Mouse (Mus musculus): ENCODE data around the gene Mical2.

The Mical2 gene

DNA sequence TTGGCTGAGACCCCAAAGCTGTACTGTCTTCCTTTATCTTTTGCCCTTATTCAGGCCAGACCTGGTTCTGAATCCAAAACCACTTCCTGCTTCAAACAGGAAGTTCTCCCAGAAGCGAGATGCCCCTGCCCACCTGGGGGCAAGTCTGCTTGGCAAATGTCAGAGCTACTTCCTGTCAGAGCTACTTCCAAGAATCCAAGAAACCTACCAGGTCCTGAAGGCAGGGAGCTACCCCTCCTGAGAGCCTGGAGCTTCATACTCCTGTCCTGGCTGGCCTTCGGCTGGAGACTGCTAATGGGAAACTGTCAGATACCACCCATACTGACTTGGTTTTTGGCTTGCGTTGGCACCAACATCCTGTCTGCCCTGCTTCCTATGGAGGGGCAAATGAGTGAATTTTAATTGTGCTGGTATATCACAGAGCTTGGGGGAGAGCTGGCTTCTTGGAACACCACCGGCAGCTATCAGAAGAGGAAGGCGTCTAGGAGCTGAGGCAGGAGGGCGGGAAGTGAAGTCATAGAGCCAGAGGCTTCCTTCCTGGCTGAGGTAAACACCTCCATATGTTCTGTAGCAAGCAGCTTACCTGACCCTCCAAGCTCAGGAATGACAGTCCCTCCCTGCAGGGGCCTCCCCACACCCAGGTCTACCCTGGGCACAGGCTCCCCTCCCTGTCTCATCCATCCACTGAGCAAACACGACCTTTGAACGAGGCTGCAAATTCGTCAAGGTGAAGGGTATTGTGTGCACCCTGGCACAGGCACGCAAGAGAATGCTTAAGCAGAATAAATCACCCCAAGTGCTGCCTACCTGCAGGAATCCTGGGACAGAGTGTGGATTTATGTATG, 17.1 kb upstream of the Mical2 start:
- no peak for DNase-seq (ENCODE audit: low spot score in 2 of 2)

DNA sequence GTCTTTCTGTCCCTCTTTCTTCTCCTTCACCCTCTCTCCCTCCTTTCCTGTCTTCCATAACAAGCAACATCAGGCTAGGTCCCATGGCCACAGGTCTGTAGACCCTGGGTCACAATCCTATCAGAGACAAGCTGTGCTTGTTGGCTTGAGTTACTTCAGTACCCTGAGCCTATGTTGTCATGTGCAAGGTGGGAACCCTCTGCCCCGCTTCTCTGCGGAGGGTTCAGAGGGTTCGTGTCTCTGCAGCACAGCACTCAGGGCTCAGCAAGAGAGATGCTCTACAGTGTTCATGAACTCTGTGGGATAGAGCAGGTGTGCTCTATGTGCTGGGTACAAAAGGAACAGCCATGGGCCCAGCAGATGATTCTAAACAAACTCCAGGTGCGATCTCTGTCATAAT, 16.0 kb upstream of the Mical2 start:
- DNase-seq (ENCODE audit: low spot score in 2 of 2) = no peak

GRCm38 (mm10) chr7:112212921-112213721, 12.5 kb upstream of the Mical2 start:
- DNase-seq (ENCODE audit: low spot score in 2 of 2) = no peak

- DNase-seq (ENCODE audit: low spot score in 2 of 2) = no peak
These were observed 9.8 kb upstream of the Mical2 start for GRCm38 (mm10) chr7:112215871-112216270.

DNA sequence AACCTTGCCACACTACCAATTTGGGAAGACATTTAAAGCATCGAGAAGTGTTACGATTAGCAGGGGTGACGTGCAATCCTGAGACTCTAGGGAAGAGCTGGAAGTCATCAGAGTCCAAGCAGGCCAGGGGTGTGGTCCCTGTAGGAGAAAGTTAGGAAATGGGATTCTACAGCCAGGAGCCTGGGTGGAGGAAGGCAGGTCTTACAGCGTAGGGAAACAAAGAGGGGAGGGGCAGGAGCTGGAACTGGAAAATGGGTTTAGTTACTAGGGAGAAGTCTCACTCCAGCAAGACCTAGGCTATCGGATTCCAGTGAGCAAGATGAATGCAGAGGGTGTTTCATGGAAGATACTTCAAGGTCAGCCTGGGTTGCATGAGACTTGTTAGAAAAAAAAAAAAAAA, 8.9 kb upstream of the Mical2 start:
- DNase-seq (ENCODE audit: low spot score in 2 of 2) = no peak

DNA sequence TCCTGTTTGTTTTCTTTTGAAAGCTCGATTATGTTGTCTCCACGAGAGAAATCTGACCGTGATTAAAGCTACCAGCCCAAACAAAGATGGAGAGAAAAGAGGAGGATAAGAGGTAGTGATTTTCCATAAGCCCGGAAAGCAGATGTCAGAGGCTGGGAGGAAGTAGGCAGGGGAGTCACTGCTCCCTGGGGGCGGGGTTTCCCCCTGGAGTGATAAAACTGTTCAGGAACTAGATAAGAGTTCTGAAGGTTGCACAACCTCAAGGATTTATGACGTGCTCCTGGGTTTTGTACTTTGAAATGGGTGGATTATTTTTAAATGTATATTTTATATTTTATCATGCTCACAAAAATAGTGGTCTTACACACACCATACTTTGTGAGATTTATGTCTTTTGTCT, 8.4 kb upstream of the Mical2 start:
- no peak for DNase-seq (ENCODE audit: low spot score in 2 of 2)

- no peak for DNase-seq (ENCODE audit: low spot score in 2 of 2)
These were observed 2.7 kb upstream of the Mical2 start for GRCm38 (mm10) chr7:112222733-112223524.

- no peak for DNase-seq (ENCODE audit: low spot score in 2 of 2)
These were observed 802 bp upstream of the Mical2 start for GRCm38 (mm10) chr7:112224854-112225253.

GRCm38 (mm10) chr7:112226446-112227265, 1.0 kb downstream of the Mical2 start:
- DNase-seq (ENCODE audit: low spot score in 2 of 2) = no peak

DNA sequence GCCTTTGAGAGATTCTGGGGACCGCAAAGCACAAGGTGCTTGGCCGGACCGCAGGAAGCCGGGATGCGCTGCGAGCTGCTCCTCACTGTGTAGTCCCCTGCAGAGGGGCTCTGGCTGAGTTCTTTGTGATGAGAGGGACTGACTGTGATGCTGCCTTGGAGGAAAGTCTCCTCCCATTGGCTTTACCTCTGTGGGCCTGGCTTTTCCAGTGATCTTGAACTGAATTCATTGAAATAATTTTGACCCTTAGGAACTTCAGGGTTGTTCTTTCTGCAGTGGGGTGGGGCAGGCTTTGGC, 1.6 kb downstream of the Mical2 start:
- no peak for DNase-seq (ENCODE audit: low spot score in 2 of 2)

GRCm38 (mm10) chr7:112228827-112229498, 3.3 kb downstream of the Mical2 start:
- no peak for DNase-seq (ENCODE audit: low spot score in 2 of 2)

GRCm38 (mm10) chr7:112231731-112232130, 6.1 kb downstream of the Mical2 start:
- DNase-seq (ENCODE audit: low spot score in 2 of 2) = no peak

DNA sequence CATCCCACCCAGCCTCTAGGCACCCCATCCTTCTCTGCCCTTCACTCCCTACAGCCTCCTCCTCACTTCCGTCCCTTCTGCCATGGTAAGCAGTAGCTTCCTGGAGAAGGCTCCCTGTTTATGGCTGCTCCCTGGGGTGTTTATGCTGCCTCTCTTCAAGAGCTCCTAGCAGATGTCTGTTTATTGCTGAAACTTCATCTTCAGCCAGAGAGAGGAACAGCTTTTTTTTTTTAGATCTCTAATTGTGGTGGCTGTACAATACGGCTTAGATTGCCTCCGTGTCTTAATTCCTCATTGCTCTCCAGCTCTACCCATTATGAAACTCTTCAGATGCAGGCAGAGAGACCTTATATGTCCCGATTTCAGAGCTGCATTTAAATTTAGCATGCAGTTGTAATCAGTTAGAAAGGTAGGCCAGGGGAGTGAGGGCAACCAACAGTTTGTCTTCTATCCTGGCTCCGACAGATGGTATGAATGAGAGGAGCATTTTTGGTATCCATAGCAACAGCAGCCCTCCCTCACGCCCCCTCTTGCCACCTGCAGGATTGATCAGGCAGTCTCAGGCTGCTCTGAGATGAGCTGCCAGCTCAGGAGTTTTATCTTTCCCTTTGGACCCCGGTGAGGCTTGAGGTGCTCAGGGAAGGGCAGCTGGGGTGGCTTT, 7.8 kb downstream of the Mical2 start:
- DNase-seq (ENCODE audit: low spot score in 2 of 2) = no peak

DNA sequence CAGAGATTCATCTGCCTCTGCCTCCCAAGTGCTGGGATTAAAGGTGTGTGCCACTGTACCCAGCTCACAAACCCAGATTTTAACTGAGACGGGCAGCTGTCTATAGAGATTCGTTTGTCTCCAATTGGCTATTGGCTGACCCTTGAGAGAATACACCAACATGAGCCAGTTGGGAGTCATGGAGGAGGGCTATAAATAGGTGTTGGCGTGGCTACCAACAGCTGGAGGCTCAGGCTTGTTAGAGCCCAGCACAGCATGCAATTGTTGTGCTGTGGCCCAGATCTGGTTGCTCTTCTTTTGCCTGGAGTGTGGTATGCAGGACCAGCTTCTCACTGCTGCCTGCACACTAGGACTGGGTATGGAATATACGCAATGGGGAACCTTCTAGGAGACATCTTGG, 8.8 kb downstream of the Mical2 start:
- DNase-seq (ENCODE audit: low spot score in 2 of 2) = no peak

GRCm38 (mm10) chr7:112235493-112235892, 9.8 kb downstream of the Mical2 start:
- DNase-seq (ENCODE audit: low spot score in 2 of 2) = no peak

- DNase-seq (ENCODE audit: low spot score in 2 of 2) = no peak
These were observed 11.6 kb downstream of the Mical2 start for GRCm38 (mm10) chr7:112237211-112237610.

DNA sequence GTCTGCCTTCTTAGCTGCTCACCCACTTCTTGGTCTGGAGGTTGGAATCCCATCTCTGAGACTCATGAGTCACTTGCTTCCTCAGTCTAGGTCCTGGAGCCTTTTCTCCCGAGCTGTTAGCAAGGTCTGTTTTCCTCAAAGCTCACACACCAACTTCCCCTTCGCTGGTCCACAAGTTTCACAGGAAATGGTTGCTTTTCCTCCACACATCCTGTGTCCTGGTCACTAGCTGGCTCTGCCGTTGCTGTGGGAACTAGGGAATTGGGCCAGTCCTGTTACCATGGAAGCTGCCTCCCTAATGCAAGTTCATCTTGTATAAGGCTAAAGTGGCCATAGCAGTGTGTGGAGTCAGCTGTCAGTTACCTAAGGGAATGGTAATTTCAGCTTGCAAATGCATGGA, 12.2 kb downstream of the Mical2 start:
- DNase-seq (ENCODE audit: low spot score in 2 of 2) = no peak

DNA sequence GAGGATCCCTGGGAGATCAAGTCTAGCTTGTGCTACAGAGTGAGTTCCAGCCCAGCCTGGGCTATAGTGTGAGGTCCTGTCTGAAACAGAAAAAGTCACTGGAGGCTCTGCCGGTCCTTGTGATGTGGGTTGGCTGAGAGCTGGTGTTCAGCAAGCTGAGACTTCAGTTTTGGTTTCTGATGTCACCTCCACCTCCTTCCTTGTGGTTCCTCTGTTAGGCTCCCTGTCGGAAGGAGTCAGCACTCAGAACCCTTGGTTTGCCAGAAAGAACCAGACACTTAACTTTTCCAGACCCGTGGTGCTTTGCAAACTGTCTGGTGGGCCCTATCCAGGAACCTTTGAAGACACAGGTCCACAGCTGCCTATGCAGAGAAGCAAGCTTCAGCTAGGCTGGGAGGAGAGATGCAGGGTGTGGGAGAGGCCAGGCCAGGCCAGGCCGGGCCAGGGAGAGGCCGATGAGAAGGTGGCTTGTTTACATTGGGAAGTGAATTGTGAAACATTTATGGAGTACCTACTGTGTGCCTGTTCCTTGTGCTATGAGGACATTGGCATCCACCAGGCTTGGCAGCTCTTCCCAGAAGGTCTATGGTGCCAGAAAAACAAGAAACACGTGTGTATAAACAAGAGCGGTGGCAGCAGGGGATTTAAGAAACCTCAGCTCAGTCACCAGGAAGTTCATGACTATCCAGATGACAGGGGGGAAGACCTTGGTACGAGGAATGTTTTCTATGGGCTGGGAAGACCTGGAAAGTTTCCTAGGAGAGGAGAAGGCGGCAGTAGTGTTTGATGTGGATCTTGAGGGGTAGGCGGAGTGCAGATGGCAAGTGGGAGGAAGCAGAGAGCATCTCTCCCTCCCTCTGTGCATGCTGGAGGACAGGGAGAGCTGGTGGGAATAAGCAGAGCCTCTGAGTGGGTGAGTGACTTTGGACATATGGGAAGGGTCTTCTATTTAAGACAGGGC, 13.4 kb downstream of the Mical2 start:
- DNase-seq (ENCODE audit: low spot score in 2 of 2) = peak; percentile 16 to 24

DNA sequence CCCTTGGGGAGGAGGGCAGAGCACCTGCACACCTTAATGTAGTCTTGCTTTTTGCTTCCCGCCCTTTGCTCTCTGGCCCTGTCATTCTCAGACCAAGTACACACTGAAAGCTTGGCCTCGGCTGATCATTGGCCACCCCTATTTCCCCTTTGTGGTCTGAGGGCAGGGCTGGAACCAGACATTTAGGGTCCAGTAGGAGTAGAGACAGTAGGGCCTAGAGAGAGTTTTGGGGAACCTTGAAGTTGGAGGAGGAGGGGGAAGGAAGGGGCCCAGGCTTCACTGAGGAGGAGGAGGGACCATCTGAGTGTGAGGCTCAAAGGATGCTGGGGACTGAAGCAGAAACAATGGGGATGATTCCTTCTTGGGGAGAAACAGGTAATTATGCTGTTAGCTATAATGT, 15.1 kb downstream of the Mical2 start:
- no peak for DNase-seq (ENCODE audit: low spot score in 2 of 2)

All from spleen, postnatal 14 days (tissue).